Mouse (Mus musculus) spleen, adult 2 months (tissue): ENCODE measurements around the gene Nabp2. TPM values are rescaled to one million over a fixed set of nuclear protein-coding genes. Genes with fewer than 3 reads are reported as not detected.
A peak's percentile ranks its signal among the peaks of the same experiment; 100 is the strongest.

ENCODE experiments used
- DNase-seq, 2 experiments: peaks; one replicate each; pipeline versions ENCODE4 v3.0.0 to v3.0.0-alpha.2; 2012 to 2021; ENCODE audit warnings: low spot score in 2 of 2, low read depth in 1 of 2
- H3K27ac ChIP-seq: fragments of 200-500 bp; 2 replicates; pipeline ENCODE4 v1.5.1; 2012; ENCODE audit warnings: low read length, inconsistent platforms; ENCODE audit not compliant: insufficient read depth
- H3K27me3 ChIP-seq: fragments of 200-500 bp; 2 replicates; pipeline ENCODE4 v1.6.1; 2012; ENCODE audit warnings: mild to moderate bottlenecking, moderate library complexity, low read length, inconsistent platforms; ENCODE audit not compliant: control insufficient read depth, insufficient read depth
- H3K36me3 ChIP-seq: fragments of 200-500 bp; 2 replicates; pipeline ENCODE4 v1.6.1; 2012; ENCODE audit warnings: mild to moderate bottlenecking, low read length, inconsistent platforms; ENCODE audit not compliant: control insufficient read depth, insufficient read depth
- H3K4me1 ChIP-seq: fragments of 200-500 bp; 2 replicates; pipeline ENCODE4 v1.6.1; 2011; ENCODE audit warnings: inconsistent platforms; ENCODE audit not compliant: control insufficient read depth, insufficient read depth, insufficient read length
- H3K4me3 ChIP-seq: fragments of 200-500 bp; 2 replicates; pipeline ENCODE4 v1.5.1; 2011; ENCODE audit warnings: mild to moderate bottlenecking, inconsistent platforms; ENCODE audit not compliant: insufficient read depth, insufficient read length; ENCODE audit errors: extremely low read depth
- CTCF ChIP-seq: fragments of 200-500 bp; IDR thresholded peaks from 2 replicates; pipeline ENCODE4 v1.5.1; 2011; ENCODE audit warnings: mild to moderate bottlenecking, inconsistent platforms; ENCODE audit not compliant: insufficient read depth, insufficient read length, insufficient replicate concordance; ENCODE audit errors: extremely low read depth
- POLR2A ChIP-seq: fragments of 200-500 bp; IDR thresholded peaks from 2 replicates; pipeline ENCODE4 v1.6.1; 2011; ENCODE audit warnings: low read depth, low read length, inconsistent platforms
- WGBS: fragments of 180-500 bp; shearing (Covaris S2); methylation state at CpG from one replicate; pipeline ENCODE4 v1.1.7; 2018; 5-methylcytosine and 5-hydroxymethylcytosine counted together
- polyA plus RNA-seq: library from polyadenylated mRNA; depleted of rRNA; stranded (reverse); fragments of >200 nt; gene quantifications from 2 replicates; pipeline ENCODE4 v1.2.3, GENCODE M21; 2012

The Nabp2 gene
- polyA plus RNA-seq, 1 experiment: 19.8 TPM

- Histone ChIP-seq H3K27me3 (no peaks in the 10 kb centered on the region), H3K4me1 (peaks cover 36% of the 10 kb centered on the region), H3K4me3 (no peak overlapping the region), H3K36me3 (peaks cover 14% of the 10 kb centered on the region), H3K27ac (peak overlapping the region; percentile 99)
- TF ChIP-seq POLR2A (no peak), CTCF (peak; percentile 56; the same call in 1 of the 2 replicates)
- peak in 1 of 2 experiments; percentile 42 for DNase-seq
- 60% methylated on average over 10 of the region's 10 CpGs for WGBS
These were observed 29.1 kb upstream of the Nabp2 start for GRCm38 (mm10) chr10:128440407-128440806.

GRCm38 (mm10) chr10:128438675-128439279 lies 27.5 kb upstream of the Nabp2 start:
- 26% methylated on average over 10 of the region's 10 CpGs for WGBS
- no peak for TF ChIP-seq CTCF
- TF ChIP-seq POLR2A: no peak
- Histone ChIP-seq H3K27me3 (no peaks in the 10 kb centered on the region), H3K36me3 (peaks cover 14% of the 10 kb centered on the region), H3K4me3 (no peak overlapping the region), H3K27ac (peak overlapping the region; percentile 99), H3K4me1 (peaks cover 46% of the 10 kb centered on the region)
- peak; percentile 76 to 81 for DNase-seq

GRCm38 (mm10) chr10:128436376-128436775 lies 25.1 kb upstream of the Nabp2 start:
- TF ChIP-seq POLR2A (no peak), CTCF (no peak)
- no peak for DNase-seq
- Histone ChIP-seq H3K36me3 (peaks cover 14% of the 10 kb centered on the region), H3K27ac (peak overlapping the region; percentile 63), H3K27me3 (no peaks in the 10 kb centered on the region), H3K4me3 (no peak overlapping the region), H3K4me1 (peaks cover 50% of the 10 kb centered on the region)
- 38% methylated on average over 8 of the region's 8 CpGs for WGBS

GRCm38 (mm10) chr10:128435873-128436272 lies 24.6 kb upstream of the Nabp2 start:
- H3K36me3 ChIP-seq: peaks cover 14% of the 10 kb centered on the region
- peak overlapping the region; percentile 94 for H3K27ac ChIP-seq

GRCm38 (mm10) chr10:128435186-128435823 lies 24.0 kb upstream of the Nabp2 start:
- peak overlapping the region; percentile 94 for H3K27ac ChIP-seq
- no peak; the same call in 1 of the 2 replicates for TF ChIP-seq POLR2A
- no peak for TF ChIP-seq CTCF
- 49% methylated on average over 17 of the region's 17 CpGs for WGBS
- no peak overlapping the region for H3K4me3 ChIP-seq
- H3K27me3 ChIP-seq: no peaks in the 10 kb centered on the region
- peak in 1 of 2 experiments; percentile 43 for DNase-seq
- peaks cover 50% of the 10 kb centered on the region for H3K4me1 ChIP-seq
- H3K36me3 ChIP-seq: peaks cover 18% of the 10 kb centered on the region

More at GRCm38 (mm10) chr10:128435873-128436272, 24.6 kb upstream of the Nabp2 start:
- DNase-seq: no peak
- peaks cover 50% of the 10 kb centered on the region for H3K4me1 ChIP-seq
- TF ChIP-seq CTCF: no peak
- no peak for TF ChIP-seq POLR2A
- 72% methylated on average over 5 of the region's 5 CpGs for WGBS
- no peak overlapping the region for H3K4me3 ChIP-seq
- no peaks in the 10 kb centered on the region for H3K27me3 ChIP-seq

GRCm38 (mm10) chr10:128434681-128435080 lies 23.4 kb upstream of the Nabp2 start:
- Histone ChIP-seq H3K36me3 (peaks cover 23% of the 10 kb centered on the region), H3K4me1 (peaks cover 47% of the 10 kb centered on the region), H3K27me3 (no peaks in the 10 kb centered on the region), H3K4me3 (peak overlapping the region; percentile 2; the same call in 1 of the 2 replicates), H3K27ac (peak overlapping the region; percentile 94)
- WGBS: 18% methylated on average over 10 of the region's 10 CpGs
- DNase-seq: peak in 1 of 2 experiments; percentile 60
- TF ChIP-seq CTCF: no peak
- no peak; the same call in 1 of the 2 replicates for TF ChIP-seq POLR2A
